Mouse (Mus musculus): ENCODE measurements at regions not wholly inside any gene's neighbourhood (a gene's known extent, or its start where the extent isn't known, plus 50 kb on each side); places are given as distances from the start of the nearest gene placed in this dataset.

DNA sequence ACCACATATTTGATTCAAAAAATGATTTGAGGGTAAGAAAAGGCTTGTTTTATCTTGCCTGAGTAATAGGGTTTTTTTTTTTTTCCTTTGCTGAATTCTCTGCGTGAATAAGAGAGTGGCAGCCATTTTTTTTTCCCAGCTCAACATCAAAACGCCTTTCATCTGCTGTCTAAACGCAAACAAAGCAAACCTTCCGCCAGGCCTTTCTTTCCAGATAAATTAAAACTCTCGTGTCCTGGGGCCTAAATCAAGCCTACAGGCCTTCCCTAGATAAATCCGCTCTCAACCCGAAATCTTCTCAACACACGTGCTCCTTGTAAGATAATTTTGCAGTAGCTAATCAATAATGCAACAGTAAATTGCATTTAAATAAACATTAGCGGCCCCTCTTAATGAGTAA, 365.7 kb upstream of the Cypt12 start:
- H3K27ac ChIP-seq (ENCODE audit: insufficient read depth, low read length): no peak overlapping the region
- no peaks in the 10 kb centered on the region for H3K4me1 ChIP-seq (ENCODE audit: control insufficient read depth, insufficient read depth, low read length)
- H3K4me3 ChIP-seq (ENCODE audit: insufficient read depth, low read length): no peak overlapping the region
- no peak for TF ChIP-seq CTCF (IDR thresholded peaks at IDR 0.05; ENCODE audit: extremely low read depth, insufficient read depth, low read length)
- no peak for TF ChIP-seq POLR2A (IDR thresholded peaks at IDR 0.05; ENCODE audit: extremely low read depth, insufficient read depth, low read length)

DNA sequence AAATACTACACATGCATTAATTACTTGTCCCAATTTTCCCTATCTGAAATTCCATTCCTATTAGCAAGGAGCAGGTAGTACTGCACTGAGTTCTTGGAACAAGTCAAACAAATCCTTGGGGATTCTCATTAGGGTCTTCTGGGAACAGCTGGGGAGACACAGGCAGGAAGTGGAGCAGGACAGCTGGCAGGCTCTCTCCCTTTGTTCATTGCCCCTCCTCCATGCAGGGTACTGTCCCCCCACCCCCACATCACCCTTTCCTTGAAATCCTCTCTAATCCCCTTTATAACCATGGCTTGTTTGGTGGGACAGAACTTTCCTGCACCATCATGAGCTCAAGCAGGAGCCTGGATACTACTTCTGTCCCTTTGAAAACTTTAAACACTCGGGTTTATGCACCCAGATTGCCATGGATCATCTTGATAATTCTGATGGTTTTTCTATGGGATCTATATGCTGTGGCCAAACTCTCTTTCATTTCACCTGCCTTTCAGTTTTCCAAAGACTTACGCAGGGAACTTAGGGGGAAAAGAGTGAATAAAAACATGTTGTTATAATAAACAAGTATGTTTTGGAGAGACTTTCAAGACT, 358.2 kb upstream of the Cypt12 start:
- Histone ChIP-seq H3K4me1 (ENCODE audit: control insufficient read depth, insufficient read depth, low read length) (no peaks in the 10 kb centered on the region), H3K27ac (ENCODE audit: insufficient read depth, low read length) (no peak overlapping the region), H3K4me3 (ENCODE audit: insufficient read depth, low read length) (no peak overlapping the region)
- no peak for TF ChIP-seq CTCF (IDR thresholded peaks at IDR 0.05; ENCODE audit: extremely low read depth, insufficient read depth, low read length)
- TF ChIP-seq POLR2A (IDR thresholded peaks at IDR 0.05; ENCODE audit: extremely low read depth, insufficient read depth, low read length): no peak

- H3K4me3 ChIP-seq (ENCODE audit: insufficient read depth, low read length): no peak overlapping the region
- TF ChIP-seq CTCF (IDR thresholded peaks at IDR 0.05; ENCODE audit: extremely low read depth, insufficient read depth, low read length) (no peak), POLR2A (IDR thresholded peaks at IDR 0.05; ENCODE audit: extremely low read depth, insufficient read depth, low read length) (no peak)
- H3K27ac ChIP-seq (ENCODE audit: insufficient read depth, low read length): no peak overlapping the region
- H3K4me1 ChIP-seq (ENCODE audit: control insufficient read depth, insufficient read depth, low read length): no peaks in the 10 kb centered on the region
Observed at GRCm38 (mm10) chr3:17592463-17592862, 355.7 kb upstream of the Cypt12 start.

- H3K4me1 ChIP-seq (ENCODE audit: control insufficient read depth, insufficient read depth, low read length): no peaks in the 10 kb centered on the region
- H3K27ac ChIP-seq (ENCODE audit: insufficient read depth, low read length): no peak overlapping the region
- H3K4me3 ChIP-seq (ENCODE audit: insufficient read depth, low read length): no peak overlapping the region
- no peak for TF ChIP-seq POLR2A (IDR thresholded peaks at IDR 0.05; ENCODE audit: extremely low read depth, insufficient read depth, low read length)
- no peak for TF ChIP-seq CTCF (IDR thresholded peaks at IDR 0.05; ENCODE audit: extremely low read depth, insufficient read depth, low read length)
Observed at GRCm38 (mm10) chr3:17596365-17596764, 351.8 kb upstream of the Cypt12 start.

GRCm38 (mm10) chr3:17613486-17613885, 334.7 kb upstream of the Cypt12 start:
- H3K27ac ChIP-seq (ENCODE audit: insufficient read depth, low read length): no peak overlapping the region
- no peaks in the 10 kb centered on the region for H3K4me1 ChIP-seq (ENCODE audit: control insufficient read depth, insufficient read depth, low read length)
- no peak overlapping the region for H3K4me3 ChIP-seq (ENCODE audit: insufficient read depth, low read length)
- no peak for TF ChIP-seq CTCF (IDR thresholded peaks at IDR 0.05; ENCODE audit: extremely low read depth, insufficient read depth, low read length)
- no peak for TF ChIP-seq POLR2A (IDR thresholded peaks at IDR 0.05; ENCODE audit: extremely low read depth, insufficient read depth, low read length)

- no peak for TF ChIP-seq CTCF (IDR thresholded peaks at IDR 0.05; ENCODE audit: extremely low read depth, insufficient read depth, low read length)
- no peak for TF ChIP-seq POLR2A (IDR thresholded peaks at IDR 0.05; ENCODE audit: extremely low read depth, insufficient read depth, low read length)
- peaks cover 2% of the 10 kb centered on the region; the same call in 1 of the 2 replicates for H3K4me1 ChIP-seq (ENCODE audit: control insufficient read depth, insufficient read depth, low read length)
- H3K27ac ChIP-seq (ENCODE audit: insufficient read depth, low read length): no peak overlapping the region
- no peak overlapping the region for H3K4me3 ChIP-seq (ENCODE audit: insufficient read depth, low read length)
Observed at GRCm38 (mm10) chr3:17616439-17617070, 331.7 kb upstream of the Cypt12 start.

- peak overlapping the region; percentile 95 for H3K27ac ChIP-seq (ENCODE audit: insufficient read depth, low read length)
- H3K4me1 ChIP-seq (ENCODE audit: control insufficient read depth, insufficient read depth, low read length): peaks cover 2% of the 10 kb centered on the region; the same call in 1 of the 2 replicates
- TF ChIP-seq CTCF (IDR thresholded peaks at IDR 0.05; ENCODE audit: extremely low read depth, insufficient read depth, low read length) (no peak), POLR2A (IDR thresholded peaks at IDR 0.05; ENCODE audit: extremely low read depth, insufficient read depth, low read length) (no peak)
- no peak overlapping the region for H3K4me3 ChIP-seq (ENCODE audit: insufficient read depth, low read length)
Observed at GRCm38 (mm10) chr3:17619489-17619888, 328.7 kb upstream of the Cypt12 start.

GRCm38 (mm10) chr3:17619890-17620289, 328.3 kb upstream of the Cypt12 start:
- Histone ChIP-seq H3K27ac (ENCODE audit: insufficient read depth, low read length) (peak overlapping the region; percentile 95), H3K4me1 (ENCODE audit: control insufficient read depth, insufficient read depth, low read length) (peaks cover 2% of the 10 kb centered on the region; the same call in 1 of the 2 replicates), H3K4me3 (ENCODE audit: insufficient read depth, low read length) (no peak overlapping the region)
- TF ChIP-seq CTCF (IDR thresholded peaks at IDR 0.05; ENCODE audit: extremely low read depth, insufficient read depth, low read length): no peak
- TF ChIP-seq POLR2A (IDR thresholded peaks at IDR 0.05; ENCODE audit: extremely low read depth, insufficient read depth, low read length): no peak

GRCm38 (mm10) chr3:17620398-17620797, 327.8 kb upstream of the Cypt12 start:
- peaks cover 2% of the 10 kb centered on the region; the same call in 1 of the 2 replicates for H3K4me1 ChIP-seq (ENCODE audit: control insufficient read depth, insufficient read depth, low read length)
- TF ChIP-seq CTCF (IDR thresholded peaks at IDR 0.05; ENCODE audit: extremely low read depth, insufficient read depth, low read length): no peak
- no peak for TF ChIP-seq POLR2A (IDR thresholded peaks at IDR 0.05; ENCODE audit: extremely low read depth, insufficient read depth, low read length)
- H3K27ac ChIP-seq (ENCODE audit: insufficient read depth, low read length): no peak overlapping the region
- H3K4me3 ChIP-seq (ENCODE audit: insufficient read depth, low read length): no peak overlapping the region

DNA sequence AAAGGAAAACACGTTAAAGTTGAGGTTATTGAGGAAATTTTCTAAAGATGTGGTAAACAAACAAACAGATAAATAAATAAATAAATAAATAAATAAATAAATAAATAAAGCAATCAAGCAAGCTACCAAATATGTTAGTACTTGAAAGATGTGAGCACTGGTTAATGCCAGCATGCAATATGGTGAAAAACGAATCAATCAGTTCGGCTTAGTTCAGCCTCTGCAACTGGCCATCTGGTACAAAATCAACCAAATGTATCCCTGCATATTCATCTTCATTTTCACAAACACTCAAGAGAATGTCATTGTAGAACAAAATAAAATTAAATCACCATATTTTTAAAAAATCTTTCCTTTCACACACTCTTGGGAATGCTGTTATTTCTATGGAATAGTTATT, 315.7 kb upstream of the Cypt12 start:
- Histone ChIP-seq H3K27ac (ENCODE audit: insufficient read depth, low read length) (no peak overlapping the region), H3K4me1 (ENCODE audit: control insufficient read depth, insufficient read depth, low read length) (no peaks in the 10 kb centered on the region), H3K4me3 (ENCODE audit: insufficient read depth, low read length) (no peak overlapping the region)
- TF ChIP-seq CTCF (IDR thresholded peaks at IDR 0.05; ENCODE audit: extremely low read depth, insufficient read depth, low read length) (no peak), POLR2A (IDR thresholded peaks at IDR 0.05; ENCODE audit: extremely low read depth, insufficient read depth, low read length) (no peak)

Measured in cortical plate, adult 2 months (tissue).